Mouse (Mus musculus): ENCODE measurements around the gene Sowaha. TPM values are rescaled to one million over a fixed set of nuclear protein-coding genes. Genes with fewer than 3 reads are reported as not detected.
A peak's percentile ranks its signal among the peaks of the same experiment; 100 is the strongest.

Sowaha gene
- polyA plus RNA-seq, 1 experiment from 2014 or later = 1.5 TPM

DNA sequence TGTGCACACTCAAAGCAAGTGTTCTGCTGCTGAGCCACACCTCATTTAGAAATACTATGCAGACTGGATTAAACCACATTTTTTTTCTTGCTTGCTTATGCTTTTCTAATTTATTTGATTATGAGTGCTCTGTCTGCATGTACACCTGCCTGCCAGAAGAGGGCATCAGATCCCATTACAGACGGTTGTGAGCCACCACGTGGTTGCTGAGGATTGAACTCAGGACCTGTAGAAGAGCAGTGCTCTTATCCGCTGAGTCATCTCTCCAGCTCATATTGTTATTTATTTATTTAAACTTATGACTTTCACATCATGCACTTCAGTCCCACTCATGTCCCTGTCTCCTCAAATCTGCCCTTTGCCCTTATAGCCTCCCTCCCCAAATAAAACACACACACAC, 5.6 kb upstream of the Sowaha start:
- no peak overlapping the region for H3K4me2 ChIP-seq (replicated peaks)
- peaks cover 8% of the 10 kb centered on the region for H3K4me1 ChIP-seq
- no peaks in the 10 kb centered on the region for H3K36me3 ChIP-seq
- no peak overlapping the region for H3K4me3 ChIP-seq (replicated peaks)
- no peak overlapping the region for H3K9ac ChIP-seq
- H3K27me3 ChIP-seq = peaks cover 18% of the 10 kb centered on the region
- no peak overlapping the region for H3K27ac ChIP-seq (replicated peaks)
- 39% methylated on average over 3 of the region's 3 CpGs for WGBS
- no peaks in the 10 kb centered on the region for H3K9me3 ChIP-seq (replicated peaks)
- ATAC-seq (ENCODE audit: insufficient number of reproducible peaks, low FRiP score, low TSS enrichment, low read depth) = no peak

DNA sequence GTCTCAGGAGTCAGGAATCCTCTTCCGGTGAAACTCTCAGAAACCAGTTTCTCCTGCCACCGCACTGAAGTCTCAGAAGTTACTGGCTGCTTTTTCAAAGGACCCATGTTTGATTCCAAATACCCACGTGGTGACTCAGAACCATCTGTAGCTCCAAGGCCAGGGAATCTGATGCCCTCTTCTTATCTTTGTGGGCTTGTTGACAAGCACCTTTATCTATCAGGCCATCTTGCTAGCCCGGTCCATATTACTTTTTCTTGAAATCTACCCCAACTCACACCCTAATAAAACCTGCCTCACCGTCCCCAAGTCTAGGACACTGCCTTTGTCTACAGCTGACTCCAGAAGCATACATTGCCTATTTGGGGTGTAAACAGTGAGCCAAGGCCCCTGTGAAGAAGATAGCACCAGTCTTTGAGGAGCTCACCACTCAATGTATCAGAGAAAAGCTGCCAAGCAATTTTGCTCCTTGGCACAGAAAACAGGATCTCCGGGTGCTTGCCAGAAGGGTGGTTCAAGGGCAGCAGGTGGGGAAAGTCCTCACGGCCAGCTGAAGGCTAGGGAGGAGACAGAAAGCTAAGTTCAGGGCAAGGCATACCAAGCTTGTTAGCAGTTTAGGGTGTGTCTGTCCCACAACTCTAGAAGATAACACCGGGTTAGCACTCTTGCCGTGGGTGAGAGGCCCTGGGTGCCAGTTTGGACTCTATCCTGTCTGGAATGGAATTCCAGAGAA, 3.3 kb upstream of the Sowaha start:
- Histone ChIP-seq H3K9me3 (replicated peaks) (no peaks in the 10 kb centered on the region), H3K27ac (replicated peaks) (no peak overlapping the region), H3K27me3 (peaks cover 42% of the 10 kb centered on the region), H3K4me2 (replicated peaks) (no peak overlapping the region), H3K4me3 (replicated peaks) (no peak overlapping the region), H3K4me1 (peaks cover 26% of the 10 kb centered on the region), H3K36me3 (no peaks in the 10 kb centered on the region), H3K9ac (no peak overlapping the region)
- WGBS = 65% methylated on average over 9 of the region's 9 CpGs
- ATAC-seq (ENCODE audit: insufficient number of reproducible peaks, low FRiP score, low TSS enrichment, low read depth) = no peak

DNA sequence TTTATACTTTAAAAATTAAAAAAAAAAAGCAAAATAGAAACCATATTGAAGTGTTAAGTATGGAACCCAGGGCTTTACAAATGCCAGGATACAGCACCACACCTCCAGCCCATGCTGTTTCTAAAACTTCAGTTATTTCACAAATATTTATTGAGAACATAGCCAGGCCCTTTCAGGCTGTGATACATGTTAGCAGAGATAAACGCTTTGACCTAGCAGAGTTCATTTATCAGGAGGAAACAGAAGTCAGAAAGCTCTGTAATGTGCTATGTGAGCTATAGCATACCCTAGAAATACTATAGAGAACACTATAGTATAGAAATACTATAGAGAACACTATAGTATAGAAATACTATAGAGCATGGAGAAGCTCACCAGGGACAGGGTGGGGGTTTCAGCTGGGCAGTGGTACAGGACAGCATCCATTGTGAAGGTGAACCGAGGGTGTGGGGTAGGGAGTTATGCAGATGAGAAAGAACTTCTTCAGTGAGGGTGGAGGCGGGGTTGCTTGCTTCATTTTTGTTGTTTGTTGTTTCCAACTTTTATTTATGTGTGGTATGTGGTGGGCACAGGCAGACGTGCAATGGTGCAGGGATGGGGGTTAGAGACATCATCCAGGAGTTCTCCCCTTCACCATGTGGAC, 1.1 kb upstream of the Sowaha start:
- H3K9ac ChIP-seq = no peak overlapping the region
- WGBS = 76% methylated on average over 4 of the region's 4 CpGs
- no peak for ATAC-seq (ENCODE audit: insufficient number of reproducible peaks, low FRiP score, low TSS enrichment, low read depth)

DNA sequence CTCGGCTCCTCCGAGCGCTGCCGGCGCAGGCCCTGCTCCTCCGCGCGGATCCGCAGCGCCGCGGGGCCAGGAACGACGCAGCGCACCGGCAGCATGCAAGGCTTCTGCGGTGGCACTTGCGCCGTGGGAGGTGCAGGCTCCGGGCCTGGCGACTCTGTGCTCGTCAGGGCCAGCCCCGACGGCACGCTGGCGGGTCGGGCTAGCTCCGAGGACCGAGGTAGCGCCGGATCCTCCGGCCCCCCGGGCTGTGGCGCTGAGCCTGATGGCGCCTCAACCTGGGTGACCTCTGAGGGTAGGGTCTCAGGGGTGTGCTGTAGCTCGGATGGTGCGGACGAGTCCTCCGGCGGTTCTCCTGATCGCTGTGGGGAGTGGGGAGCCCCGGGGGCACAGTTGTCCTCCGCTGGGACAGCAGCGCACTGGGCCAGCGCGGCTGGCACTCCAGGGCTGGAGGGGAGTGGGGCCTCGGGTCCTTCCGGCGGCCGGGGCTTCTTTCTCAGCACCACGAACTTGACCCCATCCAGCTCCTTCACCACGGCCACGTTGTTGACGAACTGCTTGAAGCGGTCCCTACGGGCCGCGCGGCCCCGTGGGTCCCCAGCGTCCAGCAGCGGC, 797 bp downstream of the Sowaha start:
- under 1% methylated on average over 62 of the region's 62 CpGs for WGBS

More for the DNA sequence above, 1.1 kb upstream of the Sowaha start:
- peaks cover 54% of the 10 kb centered on the region for H3K27me3 ChIP-seq
- no peaks in the 10 kb centered on the region for H3K9me3 ChIP-seq (replicated peaks)
- H3K36me3 ChIP-seq = no peaks in the 10 kb centered on the region
- H3K4me2 ChIP-seq (replicated peaks) = no peak overlapping the region
- H3K4me1 ChIP-seq = peaks cover 19% of the 10 kb centered on the region
- H3K27ac ChIP-seq (replicated peaks) = no peak overlapping the region
- H3K4me3 ChIP-seq (replicated peaks) = no peak overlapping the region

DNA sequence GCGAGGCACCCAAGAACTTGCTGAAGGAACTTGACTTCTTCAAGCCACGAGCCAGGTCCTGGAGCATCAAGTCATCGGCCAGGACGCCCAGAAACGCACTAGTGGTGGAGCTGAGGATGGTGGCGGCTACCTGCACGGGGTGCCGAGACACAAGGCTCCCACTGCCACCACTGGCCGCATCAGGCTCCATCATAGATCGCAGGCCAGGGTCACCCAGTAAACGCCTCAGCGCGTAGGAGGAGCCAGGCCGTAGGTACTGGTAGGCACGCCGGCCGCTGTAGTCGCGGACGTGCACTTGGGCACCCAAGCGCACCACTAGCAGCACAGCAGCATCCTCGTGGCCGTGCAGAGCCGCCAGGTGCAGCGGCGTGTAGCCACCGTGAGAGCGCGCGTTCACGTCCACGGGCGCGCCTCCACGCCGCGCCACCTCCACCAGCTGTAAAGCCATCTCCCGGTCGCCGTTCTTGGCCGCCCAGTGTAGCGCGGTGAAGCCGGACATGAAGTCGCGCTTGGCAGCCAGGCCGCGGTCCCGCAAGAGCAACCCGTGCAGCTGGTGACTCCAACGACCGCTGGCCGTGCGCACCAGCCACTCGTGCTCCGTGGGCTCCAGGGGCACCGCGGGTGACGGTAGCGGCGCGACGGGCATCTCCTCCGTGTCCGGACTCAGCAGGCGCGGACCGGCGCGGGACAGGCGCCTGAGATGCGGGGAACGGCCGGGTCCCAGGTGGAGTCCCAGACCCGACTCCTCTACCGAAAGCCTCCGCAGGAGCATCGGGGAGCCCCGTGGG, 1.5 kb downstream of the Sowaha start:
- peak overlapping the region; percentile 82 for H3K4me2 ChIP-seq (replicated peaks)
- H3K4me1 ChIP-seq = peaks cover 26% of the 10 kb centered on the region
- H3K36me3 ChIP-seq = no peaks in the 10 kb centered on the region
- H3K9me3 ChIP-seq (replicated peaks) = no peaks in the 10 kb centered on the region
- H3K27me3 ChIP-seq = peaks cover 71% of the 10 kb centered on the region
- no peak overlapping the region for H3K9ac ChIP-seq
- H3K4me3 ChIP-seq (replicated peaks) = peak overlapping the region; percentile 45
- H3K27ac ChIP-seq (replicated peaks) = no peak overlapping the region
- ATAC-seq (ENCODE audit: insufficient number of reproducible peaks, low FRiP score, low TSS enrichment, low read depth) = no peak
- WGBS = 5% methylated on average over 79 of the region's 79 CpGs

More for the DNA sequence above, 797 bp downstream of the Sowaha start:
- Histone ChIP-seq H3K27me3 (peaks cover 67% of the 10 kb centered on the region), H3K36me3 (no peaks in the 10 kb centered on the region), H3K4me1 (peaks cover 26% of the 10 kb centered on the region), H3K9ac (no peak overlapping the region), H3K27ac (replicated peaks) (no peak overlapping the region), H3K4me3 (replicated peaks) (peak overlapping the region; percentile 45), H3K4me2 (replicated peaks) (peak overlapping the region; percentile 82), H3K9me3 (replicated peaks) (no peaks in the 10 kb centered on the region)
- peak; percentile 56 for ATAC-seq (ENCODE audit: insufficient number of reproducible peaks, low FRiP score, low TSS enrichment, low read depth)

DNA sequence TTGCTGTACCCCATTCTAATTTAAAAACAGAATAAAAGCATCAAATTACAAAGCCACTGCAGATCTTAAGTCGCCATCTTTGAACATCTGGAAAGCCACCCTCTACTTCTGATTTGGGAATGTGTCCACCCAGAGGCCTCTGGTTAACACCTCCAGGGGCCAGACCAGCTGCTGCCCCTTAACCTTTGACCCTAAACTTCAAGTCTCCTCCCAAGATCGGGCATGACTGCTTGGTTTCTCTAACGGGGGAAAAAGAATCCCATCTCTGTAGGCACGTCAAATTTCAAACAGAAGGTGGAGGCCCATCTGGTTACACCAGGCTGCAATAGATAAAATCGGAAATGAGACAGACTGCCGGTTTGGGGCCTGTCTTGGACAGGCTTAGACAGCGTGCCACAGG, 2.2 kb downstream of the Sowaha start:
- H3K9me3 ChIP-seq (replicated peaks) = no peaks in the 10 kb centered on the region
- no peak overlapping the region for H3K4me2 ChIP-seq (replicated peaks)
- H3K36me3 ChIP-seq = no peaks in the 10 kb centered on the region
- H3K9ac ChIP-seq = no peak overlapping the region
- H3K4me3 ChIP-seq (replicated peaks) = 0 out of 2 replicates have a peak overlapping the region, but pooled peaks have one; percentile 45
- H3K4me1 ChIP-seq = peaks cover 26% of the 10 kb centered on the region
- H3K27me3 ChIP-seq = peaks cover 71% of the 10 kb centered on the region
- no peak for ATAC-seq (ENCODE audit: insufficient number of reproducible peaks, low FRiP score, low TSS enrichment, low read depth)
- 27% methylated on average over 7 of the region's 7 CpGs for WGBS
- H3K27ac ChIP-seq (replicated peaks) = no peak overlapping the region

DNA sequence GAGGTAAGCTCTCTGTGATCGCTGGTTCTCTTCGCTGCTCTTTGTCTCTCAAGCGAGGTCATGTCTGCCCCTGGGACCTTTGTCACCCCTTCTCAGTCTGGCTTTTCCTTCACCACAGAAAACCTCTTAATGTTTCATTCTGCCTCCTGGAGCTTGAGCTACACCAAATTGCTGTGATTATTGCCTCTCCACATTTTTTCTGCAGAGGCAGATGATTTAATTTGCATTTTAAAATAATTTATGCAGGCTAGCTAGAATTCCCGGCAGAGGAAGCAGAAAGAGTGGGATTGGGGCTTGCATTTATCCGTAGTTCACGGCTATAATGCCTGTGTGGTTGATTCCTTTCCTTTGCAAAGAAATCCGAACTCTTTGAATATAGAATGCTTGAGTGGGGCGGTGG, 4.5 kb downstream of the Sowaha start:
- ATAC-seq (ENCODE audit: insufficient number of reproducible peaks, low FRiP score, low TSS enrichment, low read depth) = no peak
- Histone ChIP-seq H3K9me3 (replicated peaks) (no peaks in the 10 kb centered on the region), H3K4me2 (replicated peaks) (no peak overlapping the region), H3K4me1 (peaks cover 27% of the 10 kb centered on the region), H3K9ac (no peak overlapping the region), H3K27ac (replicated peaks) (no peak overlapping the region), H3K36me3 (no peaks in the 10 kb centered on the region), H3K4me3 (replicated peaks) (no peak overlapping the region), H3K27me3 (peaks cover 65% of the 10 kb centered on the region)
- 18% methylated on average over 8 of the region's 8 CpGs for WGBS

DNA sequence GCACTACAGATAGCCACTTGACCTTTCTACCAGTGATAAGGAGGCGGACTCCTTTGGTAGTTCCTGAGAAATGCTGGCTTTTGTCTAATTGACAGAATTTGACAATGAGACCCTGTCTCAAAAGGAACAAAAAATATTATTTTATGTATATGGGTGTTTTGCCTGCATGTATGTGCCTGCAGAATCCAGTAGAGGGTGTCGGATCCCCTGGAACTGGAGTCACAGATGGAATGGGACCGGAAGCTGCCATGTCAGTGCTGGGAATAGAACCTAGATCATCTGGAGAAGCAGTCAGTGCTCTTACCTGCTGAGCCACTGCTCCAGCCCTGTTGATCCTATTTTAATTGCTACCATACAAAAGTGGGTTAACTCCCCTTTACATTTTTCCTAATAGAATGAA, 7.4 kb downstream of the Sowaha start:
- WGBS = 75% methylated on average over 3 of the region's 3 CpGs
- H3K36me3 ChIP-seq = no peaks in the 10 kb centered on the region
- H3K4me3 ChIP-seq (replicated peaks) = no peak overlapping the region
- H3K9ac ChIP-seq = no peak overlapping the region
- H3K27ac ChIP-seq (replicated peaks) = no peak overlapping the region
- peaks cover 37% of the 10 kb centered on the region for H3K27me3 ChIP-seq
- H3K4me2 ChIP-seq (replicated peaks) = no peak overlapping the region
- peaks cover 16% of the 10 kb centered on the region for H3K4me1 ChIP-seq
- no peaks in the 10 kb centered on the region for H3K9me3 ChIP-seq (replicated peaks)
- no peak for ATAC-seq (ENCODE audit: insufficient number of reproducible peaks, low FRiP score, low TSS enrichment, low read depth)

DNA sequence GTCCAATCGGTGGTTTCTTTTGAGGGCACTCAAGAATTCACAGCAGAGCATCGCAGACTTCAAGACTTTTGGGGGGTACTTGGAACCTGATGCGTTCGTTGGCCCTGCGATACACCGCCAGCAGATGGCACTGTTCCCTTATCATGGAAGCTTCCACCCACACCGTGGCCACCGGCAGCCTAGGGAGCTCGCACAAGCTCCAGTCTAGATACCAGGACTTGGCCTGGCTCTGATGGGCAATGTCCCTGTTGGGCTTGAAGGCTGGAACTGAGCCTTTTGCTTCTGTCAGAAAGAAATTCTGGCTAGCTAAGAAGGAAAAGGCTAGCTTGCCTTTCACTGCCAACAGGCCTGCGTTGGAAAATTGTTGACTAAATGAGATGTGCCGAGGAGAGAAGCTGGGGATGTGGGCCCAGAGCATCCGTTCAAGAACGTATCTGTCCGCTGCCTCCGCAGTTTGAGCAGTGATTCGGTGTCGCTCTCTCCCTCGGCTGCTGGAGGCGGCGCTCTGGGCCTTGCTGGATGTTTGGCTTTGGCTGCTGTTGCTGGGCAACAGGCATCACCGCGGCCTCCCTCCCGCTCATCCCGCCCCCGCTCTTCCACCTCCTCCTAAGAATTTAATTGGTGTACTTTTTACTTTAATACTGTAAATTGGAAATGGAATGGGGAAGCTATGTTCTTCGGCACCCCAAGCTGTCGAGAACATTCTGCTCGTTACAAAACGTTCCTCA, 9.9 kb downstream of the Sowaha start, which contains the start of gene Gm9837:
TSS of gene Gm9837 (minus strand) at position 512 of the 728 bp plus-strand sequence.
- Histone ChIP-seq H3K27me3 (peaks cover 36% of the 10 kb centered on the region), H3K4me2 (replicated peaks) (peak within 1 kb of the TSS; percentile 52), H3K9me3 (replicated peaks) (no peaks in the 10 kb centered on the region), H3K4me1 (peaks cover 20% of the 10 kb centered on the region), H3K4me3 (replicated peaks) (peak within 1 kb of the TSS; percentile 26), H3K27ac (replicated peaks) (no peak within 1 kb of the TSS), H3K9ac (no peak within 1 kb of the TSS), H3K36me3 (no peaks in the 10 kb centered on the region)
- WGBS = 4% methylated on average over 29 of the region's 29 CpGs
- ATAC-seq (ENCODE audit: insufficient number of reproducible peaks, low FRiP score, low TSS enrichment, low read depth) = peak; percentile 78

DNA sequence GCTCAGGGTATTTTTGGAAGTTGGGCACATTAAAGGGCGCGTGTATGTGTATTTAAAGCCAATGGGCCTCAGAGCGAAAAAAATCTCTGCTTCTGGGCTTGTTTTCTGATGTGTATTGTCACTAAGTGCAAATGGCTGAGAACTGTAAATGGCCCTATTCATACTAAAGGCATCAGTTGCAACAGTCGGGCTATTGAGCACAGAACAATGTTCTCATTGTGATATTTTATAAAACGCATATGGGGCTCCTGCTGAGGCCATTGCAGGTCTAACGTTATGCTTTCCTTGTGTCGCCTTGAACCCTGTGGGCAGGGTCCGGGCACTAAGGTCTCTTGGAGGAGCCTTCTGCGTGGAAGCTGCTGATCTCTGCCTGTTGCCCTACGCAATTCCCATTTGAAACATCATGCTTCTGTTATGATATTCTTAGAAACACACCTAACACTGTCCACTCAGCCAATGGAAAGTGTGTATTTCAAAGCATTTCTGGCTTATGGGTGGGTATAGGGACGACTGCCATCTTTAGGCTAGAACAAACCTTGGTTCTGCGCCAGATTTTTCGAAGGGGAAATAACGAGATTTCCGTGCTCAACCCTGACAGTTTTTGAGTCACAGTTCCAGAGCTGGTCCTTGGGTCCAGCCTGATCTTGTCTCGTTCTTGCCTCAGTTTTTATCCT, 10.6 kb downstream of the Sowaha start:
- Histone ChIP-seq H3K9ac (no peak overlapping the region), H3K27ac (replicated peaks) (no peak overlapping the region), H3K9me3 (replicated peaks) (no peaks in the 10 kb centered on the region), H3K27me3 (peaks cover 37% of the 10 kb centered on the region), H3K4me2 (replicated peaks) (peak overlapping the region; percentile 52), H3K4me1 (peaks cover 20% of the 10 kb centered on the region), H3K4me3 (replicated peaks) (peak overlapping the region; percentile 26), H3K36me3 (no peaks in the 10 kb centered on the region)
- ATAC-seq (ENCODE audit: insufficient number of reproducible peaks, low FRiP score, low TSS enrichment, low read depth) = no peak
- WGBS = 21% methylated on average over 16 of the region's 16 CpGs

Data from embryonic facial prominence, embryonic 15.5 days (tissue).